In genomic region chr7:105580627-105581089, GRCm38 (mm10) we compare ENCODE assay signal across 9 mouse cellular contexts. TPM values are rescaled to one million over a fixed set of nuclear protein-coding genes. Genes with fewer than 3 reads are reported as not detected.
A peak's percentile ranks its signal among the peaks of the same experiment; 100 is the strongest.
DNase-seq lines count a peak whose midpoint lies in the region; ATAC-seq and TF ChIP-seq lines count a peak whose summit lies in the region.
"Had no signal": no experiment of that assay in that cellular context is flagged by ENCODE, and none has a peak within 500 bp of the region (broad histone marks: within the 10 kb centered on the region; RNA-seq: fewer than 3 reads in every experiment).

No protein-coding gene starts in this region.

- no peak overlapping the region for H3K27ac ChIP-seq in liver, embryonic 15.5 days (replicated peaks)
- no peak overlapping the region for H3K27ac ChIP-seq in stomach, postnatal 0 days (replicated peaks)

- H3K27me3 ChIP-seq in liver, embryonic 15.5 days, result peaks cover 46% of the 10 kb centered on the region
- H3K27me3 ChIP-seq in stomach, postnatal 0 days (ENCODE audit: control insufficient read depth, insufficient read depth, low read length), result no peaks in the 10 kb centered on the region

- no peaks in the 10 kb centered on the region for H3K9me3 ChIP-seq in liver, embryonic 15.5 days (replicated peaks)
- no peaks in the 10 kb centered on the region for H3K9me3 ChIP-seq in stomach, postnatal 0 days (ENCODE audit: control insufficient read depth, low read length)

- H3K9ac ChIP-seq in liver, embryonic 15.5 days, result no peak overlapping the region
- H3K9ac ChIP-seq in stomach, postnatal 0 days (ENCODE audit: low read length), result peak overlapping the region; percentile 70

- no peak for TF ChIP-seq CTCF in stomach, postnatal 0 days (IDR thresholded peaks at IDR 0.05; ENCODE audit: low read depth)

- H3K4me3 ChIP-seq in liver, embryonic 15.5 days (replicated peaks), result peak overlapping the region; percentile 64
- H3K4me3 ChIP-seq in stomach, postnatal 0 days (ENCODE audit: low read depth, low read length), result peak overlapping the region; percentile 73

- peak; percentile 6 for ATAC-seq in CD4-positive, CD25-positive, alpha-beta regulatory T cell, adult 4 months
- no peak; the same call in 1 of the 2 replicates for ATAC-seq in liver, embryonic 15.5 days (ENCODE audit: insufficient read depth)
- ATAC-seq in stomach, postnatal 0 days (ENCODE audit: low FRiP score, low TSS enrichment), result peak; percentile 22

- peaks cover 14% of the 10 kb centered on the region for H3K4me1 ChIP-seq in liver, embryonic 15.5 days (replicated peaks)
- H3K4me1 ChIP-seq in stomach, postnatal 0 days (replicated peaks; ENCODE audit: control insufficient read depth, insufficient read depth), result no peaks in the 10 kb centered on the region

- H3K4me2 ChIP-seq in liver, embryonic 15.5 days, result peak overlapping the region; percentile 84
- H3K4me2 ChIP-seq in stomach, postnatal 0 days (replicated peaks; ENCODE audit: low read depth), result peak overlapping the region; percentile 86

- DNase-seq in gastrocnemius, adult 18-20 months (ENCODE audit: low spot score), result peak; percentile 17
- DNase-seq in gastrocnemius, postnatal 25 days, result no peak
- DNase-seq in cerebellum, postnatal 36 days, result peak; percentile 52 to 56
- peak; percentile 28 for DNase-seq in heart, postnatal 4 days
- DNase-seq in stomach, postnatal 0 days (ENCODE audit: low spot score), result no peak
- DNase-seq in adrenal gland, adult 2 months, result no peak

- no peak for TF ChIP-seq EP300 in stomach, postnatal 0 days (optimal IDR thresholded peaks at IDR 0.05)

- WGBS in liver, embryonic 15.5 days (ENCODE audit: insufficient replicate concordance), result 4% methylated on average over 21 of the region's 22 CpGs
- WGBS in stomach, postnatal 0 days, result 0% methylated on average over 10 of the region's 22 CpGs

- no peaks in the 10 kb centered on the region for H3K36me3 ChIP-seq in liver, embryonic 15.5 days (replicated peaks)
- no peaks in the 10 kb centered on the region for H3K36me3 ChIP-seq in stomach, postnatal 0 days (ENCODE audit: control insufficient read depth, insufficient read depth, low read length)

RNA-seq across cellular contexts. Expression of gene Apbb1, which starts 0.8 kb away (rescaled TPM):
- 1 to 10 TPM; 7.4 to 7.5 TPM for total RNA-seq in gastrocnemius, adult 18-20 months (2021)
- 1 to 10 TPM; 6.5 to 9.1 TPM for total RNA-seq in gastrocnemius, postnatal 25 days (2021)
- 10 to 100 TPM in 1 of 2 experiments, 1 to 10 TPM in 1; 7.5 to 10.2 TPM for polyA plus RNA-seq in CD4-positive, CD25-positive, alpha-beta regulatory T cell, adult 4 months (2017; shearing (Covaris generic))
- total RNA-seq in heart, postnatal 4 days (2021), result 10 to 100 TPM; 57.5 to 59.1 TPM
- 2.3 and 2.4 TPM in 2 replicates for polyA plus RNA-seq in liver, embryonic 15.5 days (2015; fragmentation: Nextera tagmentation; extraction: Ambion mirVana)
- polyA plus RNA-seq in stomach, postnatal 0 days (2015; fragmentation: Nextera tagmentation; extraction: Ambion mirVana), result 16.6 and 18.5 TPM in 2 replicates
- 10 to 100 TPM; 12.0 to 22.4 TPM for total RNA-seq in adrenal gland, adult 2 months (2021)
- polyA plus RNA-seq in adrenal gland, adult 2 months (2012; rRNA removed), result 49.1 and 61.8 TPM in 2 replicates

RNA-seq across cellular contexts. Expression of gene Hpx, which starts 19.3 kb away (rescaled TPM):
- 1 to 10 TPM in 1 of 2 experiments, not detected in 1; 1.6 TPM for total RNA-seq in gastrocnemius, adult 18-20 months (2021)
- not detected for total RNA-seq in gastrocnemius, postnatal 25 days (2021)
- polyA plus RNA-seq in CD4-positive, CD25-positive, alpha-beta regulatory T cell, adult 4 months (2017; shearing (Covaris generic)), result not detected
- under 1 TPM; 0.23 to 0.60 TPM for total RNA-seq in heart, postnatal 4 days (2021)
- 343 and 400 TPM in 2 replicates for polyA plus RNA-seq in liver, embryonic 15.5 days (2015; fragmentation: Nextera tagmentation; extraction: Ambion mirVana)
- 2.7 and 5.4 TPM in 2 replicates for polyA plus RNA-seq in stomach, postnatal 0 days (2015; fragmentation: Nextera tagmentation; extraction: Ambion mirVana)
- 1 to 10 TPM in 1 of 2 experiments, under 1 TPM in 1; 0.52 to 7.0 TPM for total RNA-seq in adrenal gland, adult 2 months (2021)
- polyA plus RNA-seq in adrenal gland, adult 2 months (2012; rRNA removed), result 0.25 and 2.0 TPM in 2 replicates
- total RNA-seq: heart, postnatal 36 days had no signal

RNA-seq across cellular contexts. Expression of gene Smpd1, which starts 26.5 kb away (rescaled TPM):
- 10 to 100 TPM; 49.7 to 53.4 TPM for total RNA-seq in gastrocnemius, adult 18-20 months (2021)
- 10 to 100 TPM; 48.6 to 51.5 TPM for total RNA-seq in gastrocnemius, postnatal 25 days (2021)
- polyA plus RNA-seq in CD4-positive, CD25-positive, alpha-beta regulatory T cell, adult 4 months (2017; shearing (Covaris generic)), result 10 to 100 TPM; 21.6 to 25.9 TPM
- total RNA-seq in heart, postnatal 4 days (2021), result 100 to 1,000 TPM; 101 to 103 TPM
- polyA plus RNA-seq in liver, embryonic 15.5 days (2015; fragmentation: Nextera tagmentation; extraction: Ambion mirVana), result 21.9 and 22.0 TPM in 2 replicates
- 79.7 and 91.0 TPM in 2 replicates for polyA plus RNA-seq in stomach, postnatal 0 days (2015; fragmentation: Nextera tagmentation; extraction: Ambion mirVana)
- 10 to 100 TPM; 56.2 to 68.5 TPM for total RNA-seq in adrenal gland, adult 2 months (2021)
- 74.0 and 75.4 TPM in 2 replicates for polyA plus RNA-seq in adrenal gland, adult 2 months (2012; rRNA removed)

RNA-seq across cellular contexts. Expression of gene Trim3, which starts 52.7 kb away (rescaled TPM):
- total RNA-seq in gastrocnemius, adult 18-20 months (2021), result 10 to 100 TPM; 12.6 to 13.8 TPM
- 10 to 100 TPM; 14.7 to 17.0 TPM for total RNA-seq in gastrocnemius, postnatal 25 days (2021)
- polyA plus RNA-seq in CD4-positive, CD25-positive, alpha-beta regulatory T cell, adult 4 months (2017; shearing (Covaris generic)), result 1 to 10 TPM; 1.7 to 6.7 TPM
- total RNA-seq in heart, postnatal 4 days (2021), result 10 to 100 TPM; 33.5 to 34.7 TPM
- polyA plus RNA-seq in liver, embryonic 15.5 days (2015; fragmentation: Nextera tagmentation; extraction: Ambion mirVana), result 3.5 and 4.9 TPM in 2 replicates
- polyA plus RNA-seq in stomach, postnatal 0 days (2015; fragmentation: Nextera tagmentation; extraction: Ambion mirVana), result 14.5 TPM in 2 replicates
- 10 to 100 TPM; 24.2 to 33.8 TPM for total RNA-seq in adrenal gland, adult 2 months (2021)
- polyA plus RNA-seq in adrenal gland, adult 2 months (2012; rRNA removed), result 34.6 and 36.2 TPM in 2 replicates

RNA-seq across cellular contexts. Expression of gene Timm10b, which starts 59.2 kb away (rescaled TPM):
- 10 to 100 TPM; 58.3 to 59.7 TPM for total RNA-seq in gastrocnemius, adult 18-20 months (2021)
- 10 to 100 TPM; 58.3 to 59.5 TPM for total RNA-seq in gastrocnemius, postnatal 25 days (2021)
- 100 to 1,000 TPM; 198 TPM for polyA plus RNA-seq in CD4-positive, CD25-positive, alpha-beta regulatory T cell, adult 4 months (2017; shearing (Covaris generic))
- 100 to 1,000 TPM in 1 of 2 experiments, 10 to 100 TPM in 1; 97.6 to 101 TPM for total RNA-seq in heart, postnatal 4 days (2021)
- 94.4 and 98.5 TPM in 2 replicates for polyA plus RNA-seq in liver, embryonic 15.5 days (2015; fragmentation: Nextera tagmentation; extraction: Ambion mirVana)
- 184 and 204 TPM in 2 replicates for polyA plus RNA-seq in stomach, postnatal 0 days (2015; fragmentation: Nextera tagmentation; extraction: Ambion mirVana)
- total RNA-seq in adrenal gland, adult 2 months (2021), result 100 to 1,000 TPM; 110 to 128 TPM
- 120 and 145 TPM in 2 replicates for polyA plus RNA-seq in adrenal gland, adult 2 months (2012; rRNA removed)

Comparison
In these comparisons a context has a peak if more than half of its experiments do, and no peak if none do; other contexts are left out.
1. DNase-seq: peak in gastrocnemius, adult 18-20 months (single experiment), cerebellum, postnatal 36 days (2 of 2) and heart, postnatal 4 days (single experiment); none in gastrocnemius, postnatal 25 days (single experiment), stomach, postnatal 0 days (single experiment) and adrenal gland, adult 2 months (single experiment).